Mouse (Mus musculus) MEL (cell line): ENCODE data around the gene Otoa.

Experiments used
- CHD2 ChIP-seq: IDR thresholded peaks from 2 replicates; pipeline ENCODE4 v1.6.1; 2011; ENCODE audit warnings: low read length, improper control_type of control experiment
- CTCF ChIP-seq, 3 experiments: IDR thresholded peaks in 2 of 3; conservative IDR thresholded peaks in 1 of 3; 2 replicates each; pipeline ENCODE4 v1.5.1; 2011 to 2012; ENCODE audit warnings: low read length in 3 of 3, low read depth in 2 of 3, mild to moderate bottlenecking in 2 of 3, improper control_type of control experiment in 1 of 3, inconsistent platforms in 1 of 3, mixed read lengths in 1 of 3, moderate library complexity in 1 of 3; ENCODE audit not compliant: control insufficient read depth in 1 of 3, insufficient read depth in 1 of 3, poor library complexity in 1 of 3, severe bottlenecking in 1 of 3
- EP300 ChIP-seq, 2 experiments: IDR thresholded peaks; 2 replicates each; pipeline ENCODE4 v1.6.1; 2011; ENCODE audit warnings: improper control_type of control experiment in 2 of 2, low read length in 2 of 2, low read depth in 1 of 2, mild to moderate bottlenecking in 1 of 2
- ETS1 ChIP-seq: IDR thresholded peaks from 2 replicates; pipeline ENCODE4 v1.6.1; 2012; ENCODE audit warnings: low read depth, mild to moderate bottlenecking, inconsistent platforms, low read length, improper control_type of control experiment, moderate library complexity
- KAT2A ChIP-seq: conservative IDR thresholded peaks from 2 replicates; pipeline ENCODE4 v1.6.1; 2012; ENCODE audit warnings: low read depth, low read length, improper control_type of control experiment, inconsistent platforms
- MAX ChIP-seq: IDR thresholded peaks from 2 replicates; pipeline ENCODE4 v1.6.1; 2011; ENCODE audit warnings: low read length, improper control_type of control experiment
- POLR2A ChIP-seq, 2 experiments: IDR thresholded peaks; 2 replicates each; pipeline ENCODE4 v1.6.1; 2011 to 2012; ENCODE audit warnings: low read length in 2 of 2, mild to moderate bottlenecking in 2 of 2, control low read depth in 1 of 2, improper control_type of control experiment in 1 of 2, low read depth in 1 of 2, moderate library complexity in 1 of 2; ENCODE audit not compliant: control insufficient read depth in 1 of 2, insufficient read depth in 1 of 2, poor library complexity in 1 of 2
- POLR2AphosphoS2 ChIP-seq: IDR thresholded peaks from 2 replicates; pipeline ENCODE4 v1.6.1; 2011; ENCODE audit warnings: low read length, improper control_type of control experiment

GRCm38 (mm10) chr7:121074281-121074680 lies 7.2 kb upstream of the Otoa start, which contains the start of gene Igsf6:
- TF ChIP-seq POLR2AphosphoS2 (no peak), CTCF (IDR thresholded peaks at IDR 0.05 in 2 of 3, conservative IDR thresholded peaks at IDR 0.05 in 1 of 3; ENCODE audit: control insufficient read depth in 1 of 3, insufficient read depth in 1 of 3, low read depth in 2 of 3, low read length in 3 of 3, poor library complexity in 1 of 3, severe bottlenecking in 1 of 3) (no peak), KAT2A (no peak), EP300 (IDR thresholded peaks at IDR 0.05; ENCODE audit: low read depth in 1 of 2, low read length in 2 of 2) (no peak), POLR2A (IDR thresholded peaks at IDR 0.05; ENCODE audit: control insufficient read depth in 1 of 2, insufficient read depth in 1 of 2, low read depth in 1 of 2, low read length in 2 of 2, poor library complexity in 1 of 2) (no peak), CHD2 (no peak), MAX (no peak), ETS1 (no peak)
